Mouse (Mus musculus): ENCODE data around the gene Kpna4. TPM values are rescaled to one million over a fixed set of nuclear protein-coding genes. Genes with fewer than 3 reads are reported as not detected.

Gene Kpna4
- polyA plus RNA-seq, 1 experiment from 2014 or later: 22.7 TPM

DNA sequence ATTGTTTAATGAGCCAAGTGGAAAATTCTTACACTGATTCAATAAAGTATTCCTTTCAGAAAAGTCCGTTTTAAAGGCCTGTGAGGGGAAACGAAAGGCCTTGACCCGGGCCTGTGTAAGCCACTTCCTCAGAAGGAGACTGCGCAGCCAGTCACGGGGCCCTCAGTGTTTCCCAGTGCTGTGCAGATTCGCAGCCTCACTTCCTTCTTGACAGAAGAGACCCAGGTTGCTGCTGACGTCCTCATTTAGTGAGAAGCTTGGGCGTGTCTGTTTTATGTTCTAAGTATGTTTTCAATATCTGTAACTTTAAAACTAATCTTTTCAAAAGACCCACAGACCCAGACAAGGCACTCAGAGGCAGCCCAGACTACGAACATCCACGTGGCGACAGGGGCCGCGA lies 29.6 kb upstream of the Kpna4 start:
- Histone ChIP-seq H3K4me1 (ENCODE audit: control insufficient read depth, insufficient read depth, low read length) (no peaks in the 10 kb centered on the region), H3K27me3 (ENCODE audit: control insufficient read depth, insufficient read depth, low read length) (no peaks in the 10 kb centered on the region), H3K9ac (ENCODE audit: low read length) (no peak overlapping the region), H3K27ac (ENCODE audit: low read length) (no peak overlapping the region), H3K9me3 (replicated peaks; ENCODE audit: control insufficient read depth, low read length) (no peaks in the 10 kb centered on the region), H3K36me3 (ENCODE audit: control insufficient read depth, insufficient read depth, low read length) (no peaks in the 10 kb centered on the region), H3K4me3 (replicated peaks; ENCODE audit: low read length) (no peak overlapping the region), H3K4me2 (ENCODE audit: low read depth, low read length) (no peak overlapping the region)
- 74% methylated on average over 13 of the region's 13 CpGs for WGBS
- no peak for ATAC-seq (ENCODE audit: insufficient read depth, low FRiP score)

DNA sequence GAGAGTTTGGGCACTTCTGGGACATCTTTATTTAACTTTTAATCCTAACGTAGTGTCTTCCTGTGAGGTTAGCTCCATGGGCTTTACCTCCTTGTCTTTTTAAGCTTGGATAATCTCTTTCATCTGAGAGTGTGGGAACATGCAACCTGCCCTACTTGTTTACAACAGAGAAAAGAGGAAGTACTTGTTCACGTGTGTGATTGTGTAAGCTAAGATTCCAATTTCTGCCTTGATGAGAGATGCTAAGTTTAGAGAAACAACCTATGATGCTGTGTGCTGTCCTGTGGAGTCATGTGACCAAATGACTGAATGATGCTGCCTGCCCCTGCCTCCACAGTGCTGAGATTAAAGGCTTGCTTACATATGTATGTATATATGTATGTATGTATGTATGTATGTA lies 27.8 kb upstream of the Kpna4 start:
- no peaks in the 10 kb centered on the region for H3K9me3 ChIP-seq (replicated peaks; ENCODE audit: control insufficient read depth, low read length)

GRCm38 (mm10) chr3:69150921-69151320 lies 24.0 kb upstream of the Kpna4 start:
- Histone ChIP-seq H3K4me3 (replicated peaks; ENCODE audit: low read length) (no peak overlapping the region), H3K27me3 (ENCODE audit: control insufficient read depth, insufficient read depth, low read length) (no peaks in the 10 kb centered on the region), H3K36me3 (ENCODE audit: control insufficient read depth, insufficient read depth, low read length) (no peaks in the 10 kb centered on the region), H3K9me3 (replicated peaks; ENCODE audit: control insufficient read depth, low read length) (no peaks in the 10 kb centered on the region), H3K9ac (ENCODE audit: low read length) (no peak overlapping the region), H3K4me2 (ENCODE audit: low read depth, low read length) (no peak overlapping the region), H3K4me1 (ENCODE audit: control insufficient read depth, insufficient read depth, low read length) (no peaks in the 10 kb centered on the region), H3K27ac (ENCODE audit: low read length) (no peak overlapping the region)
- 81% methylated on average over 3 of the region's 3 CpGs for WGBS
- no peak for ATAC-seq (ENCODE audit: insufficient read depth, low FRiP score)

More for the DNA sequence above, 27.8 kb upstream of the Kpna4 start:
- Histone ChIP-seq H3K27ac (ENCODE audit: low read length) (no peak overlapping the region), H3K9ac (ENCODE audit: low read length) (no peak overlapping the region), H3K4me2 (ENCODE audit: low read depth, low read length) (no peak overlapping the region), H3K27me3 (ENCODE audit: control insufficient read depth, insufficient read depth, low read length) (no peaks in the 10 kb centered on the region), H3K36me3 (ENCODE audit: control insufficient read depth, insufficient read depth, low read length) (no peaks in the 10 kb centered on the region), H3K4me1 (ENCODE audit: control insufficient read depth, insufficient read depth, low read length) (no peaks in the 10 kb centered on the region), H3K4me3 (replicated peaks; ENCODE audit: low read length) (no peak overlapping the region)
- 62% methylated on average over 2 of the region's 2 CpGs for WGBS
- no peak for ATAC-seq (ENCODE audit: insufficient read depth, low FRiP score)

DNA sequence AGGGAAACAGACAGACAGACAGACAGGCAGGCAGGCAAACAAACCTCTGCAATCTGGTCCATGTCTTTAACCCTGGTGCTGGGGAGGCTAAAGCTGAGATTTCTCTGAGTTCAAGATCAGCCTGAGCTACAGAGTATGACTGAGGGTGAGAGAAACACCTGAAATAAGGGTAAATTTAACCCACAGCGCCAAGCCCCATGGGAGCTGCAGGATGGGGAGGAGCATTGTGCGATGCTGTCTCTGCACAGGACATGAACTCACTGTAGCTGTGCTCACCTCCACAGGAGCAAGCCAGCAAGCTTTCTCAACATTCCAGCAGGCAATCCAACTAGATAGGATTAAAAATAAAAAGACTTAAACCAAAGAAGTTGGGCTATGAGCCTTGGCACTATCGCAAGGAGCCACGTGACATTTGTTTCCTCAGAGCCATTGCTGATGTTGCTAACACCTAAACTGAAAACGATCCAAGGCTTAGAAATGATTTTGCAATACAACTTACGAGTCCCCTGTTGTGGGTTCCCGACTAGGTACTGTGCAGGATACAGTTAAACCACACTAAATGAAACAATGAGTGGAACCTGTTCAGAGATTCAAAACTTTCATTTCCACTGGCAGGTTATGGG lies 15.6 kb upstream of the Kpna4 start:
- Histone ChIP-seq H3K36me3 (ENCODE audit: control insufficient read depth, insufficient read depth, low read length) (no peaks in the 10 kb centered on the region), H3K9ac (ENCODE audit: low read length) (no peak overlapping the region), H3K4me3 (replicated peaks; ENCODE audit: low read length) (no peak overlapping the region), H3K9me3 (replicated peaks; ENCODE audit: control insufficient read depth, low read length) (no peaks in the 10 kb centered on the region), H3K27ac (ENCODE audit: low read length) (no peak overlapping the region), H3K4me1 (ENCODE audit: control insufficient read depth, insufficient read depth, low read length) (no peaks in the 10 kb centered on the region), H3K27me3 (ENCODE audit: control insufficient read depth, insufficient read depth, low read length) (no peaks in the 10 kb centered on the region), H3K4me2 (ENCODE audit: low read depth, low read length) (no peak overlapping the region)
- ATAC-seq (ENCODE audit: insufficient read depth, low FRiP score): no peak
- WGBS: 83% methylated on average over 7 of the region's 7 CpGs

DNA sequence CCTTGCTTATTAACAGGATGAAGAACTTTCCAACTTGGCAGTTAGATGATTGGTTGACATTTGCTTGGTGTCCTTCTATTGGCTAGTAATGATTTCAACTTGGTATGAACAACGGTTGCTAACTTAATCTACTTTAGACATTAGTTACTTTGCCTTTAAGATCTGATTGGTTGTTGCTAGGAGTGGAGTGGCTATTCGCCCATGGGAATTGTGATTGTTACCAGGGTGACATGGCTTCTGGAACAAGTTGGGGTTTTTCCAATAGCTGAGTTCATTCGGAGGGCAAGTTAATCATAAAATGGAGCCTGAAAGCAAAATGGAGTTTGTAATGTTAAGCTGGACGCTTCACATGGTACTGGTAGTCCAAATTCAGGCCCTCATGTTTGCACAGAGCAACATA lies 13.9 kb upstream of the Kpna4 start:
- no peaks in the 10 kb centered on the region for H3K27me3 ChIP-seq (ENCODE audit: control insufficient read depth, insufficient read depth, low read length)
- no peak overlapping the region for H3K4me2 ChIP-seq (ENCODE audit: low read depth, low read length)
- WGBS: 76% methylated on average over 4 of the region's 4 CpGs
- H3K27ac ChIP-seq (ENCODE audit: low read length): no peak overlapping the region
- H3K4me3 ChIP-seq (replicated peaks; ENCODE audit: low read length): no peak overlapping the region
- no peaks in the 10 kb centered on the region for H3K36me3 ChIP-seq (ENCODE audit: control insufficient read depth, insufficient read depth, low read length)
- no peaks in the 10 kb centered on the region for H3K9me3 ChIP-seq (replicated peaks; ENCODE audit: control insufficient read depth, low read length)
- H3K9ac ChIP-seq (ENCODE audit: low read length): no peak overlapping the region
- no peaks in the 10 kb centered on the region for H3K4me1 ChIP-seq (ENCODE audit: control insufficient read depth, insufficient read depth, low read length)
- ATAC-seq (ENCODE audit: insufficient read depth, low FRiP score): no peak

DNA sequence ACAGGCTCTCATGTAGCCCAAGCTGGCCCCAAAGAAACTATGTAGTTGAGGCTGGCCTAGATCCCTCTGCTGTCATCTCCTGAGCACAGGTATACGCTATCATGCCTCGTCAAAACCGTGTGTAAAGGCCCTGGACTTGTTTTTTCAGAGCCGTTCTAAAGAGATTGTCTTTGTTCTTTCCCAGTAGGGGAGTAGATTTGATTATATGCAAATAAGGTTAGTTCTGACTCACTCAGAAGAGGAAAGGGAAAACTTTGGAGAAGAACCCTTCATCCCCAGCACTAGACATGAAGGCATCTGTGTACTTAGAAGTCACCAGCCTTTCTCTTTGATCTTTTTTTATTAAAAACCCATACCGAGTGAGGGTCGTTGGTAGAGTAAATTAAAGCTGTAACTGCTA lies 9.1 kb upstream of the Kpna4 start:
- 77% methylated on average over 6 of the region's 6 CpGs for WGBS
- no peak overlapping the region for H3K4me2 ChIP-seq (ENCODE audit: low read depth, low read length)

DNA sequence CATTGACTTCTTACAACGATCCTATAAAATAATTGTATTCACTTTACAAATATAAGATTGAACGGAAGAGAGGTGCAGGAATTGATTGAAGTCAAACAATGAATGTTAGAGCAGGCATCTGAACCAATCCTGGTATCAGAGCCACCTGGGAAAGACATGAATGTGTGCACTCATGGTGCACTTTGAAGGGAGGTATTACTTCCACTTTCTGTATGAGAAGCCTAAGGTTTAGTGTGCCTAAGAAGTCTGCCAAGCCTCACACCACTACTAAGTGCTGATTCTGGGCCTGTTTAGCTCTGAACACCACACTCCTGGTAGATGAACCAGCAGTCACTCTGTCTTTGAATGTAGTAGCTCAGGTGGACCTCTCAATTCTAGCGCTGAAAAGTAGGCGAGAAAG lies 4.1 kb upstream of the Kpna4 start:
- H3K27ac ChIP-seq (ENCODE audit: low read length): no peak overlapping the region
- H3K9ac ChIP-seq (ENCODE audit: low read length): no peak overlapping the region
- H3K36me3 ChIP-seq (ENCODE audit: control insufficient read depth, insufficient read depth, low read length): no peaks in the 10 kb centered on the region
- no peaks in the 10 kb centered on the region for H3K4me1 ChIP-seq (ENCODE audit: control insufficient read depth, insufficient read depth, low read length)
- no peak overlapping the region for H3K4me3 ChIP-seq (replicated peaks; ENCODE audit: low read length)
- no peaks in the 10 kb centered on the region for H3K9me3 ChIP-seq (replicated peaks; ENCODE audit: control insufficient read depth, low read length)
- no peak for ATAC-seq (ENCODE audit: insufficient read depth, low FRiP score)
- no peaks in the 10 kb centered on the region for H3K27me3 ChIP-seq (ENCODE audit: control insufficient read depth, insufficient read depth, low read length)
- no peak overlapping the region for H3K4me2 ChIP-seq (ENCODE audit: low read depth, low read length)
- 87% methylated on average over 4 of the region's 4 CpGs for WGBS

More for the DNA sequence above, 9.1 kb upstream of the Kpna4 start:
- Histone ChIP-seq H3K9ac (ENCODE audit: low read length) (no peak overlapping the region), H3K36me3 (ENCODE audit: control insufficient read depth, insufficient read depth, low read length) (no peaks in the 10 kb centered on the region), H3K27me3 (ENCODE audit: control insufficient read depth, insufficient read depth, low read length) (no peaks in the 10 kb centered on the region), H3K9me3 (replicated peaks; ENCODE audit: control insufficient read depth, low read length) (no peaks in the 10 kb centered on the region), H3K27ac (ENCODE audit: low read length) (no peak overlapping the region), H3K4me1 (ENCODE audit: control insufficient read depth, insufficient read depth, low read length) (no peaks in the 10 kb centered on the region), H3K4me3 (replicated peaks; ENCODE audit: low read length) (no peak overlapping the region)
- no peak for ATAC-seq (ENCODE audit: insufficient read depth, low FRiP score)

- Histone ChIP-seq H3K9me3 (replicated peaks; ENCODE audit: control insufficient read depth, low read length) (no peaks in the 10 kb centered on the region), H3K27me3 (ENCODE audit: control insufficient read depth, insufficient read depth, low read length) (no peaks in the 10 kb centered on the region), H3K9ac (ENCODE audit: low read length) (peak overlapping the region; percentile 76), H3K4me3 (replicated peaks; ENCODE audit: low read length) (peak overlapping the region; percentile 86), H3K4me1 (ENCODE audit: control insufficient read depth, insufficient read depth, low read length) (no peaks in the 10 kb centered on the region; the same call in 1 of the 2 replicates), H3K36me3 (ENCODE audit: control insufficient read depth, insufficient read depth, low read length) (no peaks in the 10 kb centered on the region; the same call in 1 of the 2 replicates), H3K4me2 (ENCODE audit: low read depth, low read length) (peak overlapping the region; percentile 81), H3K27ac (ENCODE audit: low read length) (peak overlapping the region; percentile 80)
- ATAC-seq (ENCODE audit: insufficient read depth, low FRiP score): no peak
- WGBS: 7% methylated on average over 9 of the region's 9 CpGs
Observed at GRCm38 (mm10) chr3:69127693-69128092, 780 bp upstream of the Kpna4 start.

GRCm38 (mm10) chr3:69127346-69127678 lies 399 bp upstream of the Kpna4 start:
- Histone ChIP-seq H3K27ac (ENCODE audit: low read length) (peak overlapping the region; percentile 80), H3K36me3 (ENCODE audit: control insufficient read depth, insufficient read depth, low read length) (no peaks in the 10 kb centered on the region; the same call in 1 of the 2 replicates), H3K27me3 (ENCODE audit: control insufficient read depth, insufficient read depth, low read length) (no peaks in the 10 kb centered on the region), H3K9ac (ENCODE audit: low read length) (peak overlapping the region; percentile 76), H3K4me3 (replicated peaks; ENCODE audit: low read length) (peak overlapping the region; percentile 86), H3K4me1 (ENCODE audit: control insufficient read depth, insufficient read depth, low read length) (no peaks in the 10 kb centered on the region; the same call in 1 of the 2 replicates), H3K9me3 (replicated peaks; ENCODE audit: control insufficient read depth, low read length) (no peaks in the 10 kb centered on the region), H3K4me2 (ENCODE audit: low read depth, low read length) (peak overlapping the region; percentile 81)
- under 1% methylated on average over 10 of the region's 10 CpGs for WGBS
- ATAC-seq (ENCODE audit: insufficient read depth, low FRiP score): no peak
